Mouse (Mus musculus) kidney, adult 18-20 months (tissue): Measurements from ENCODE around the gene Tmcc3.

Experiments
- DNase-seq: peaks from one replicate; pipeline ENCODE4 v3.0.0; 2021

The Tmcc3 gene

DNA sequence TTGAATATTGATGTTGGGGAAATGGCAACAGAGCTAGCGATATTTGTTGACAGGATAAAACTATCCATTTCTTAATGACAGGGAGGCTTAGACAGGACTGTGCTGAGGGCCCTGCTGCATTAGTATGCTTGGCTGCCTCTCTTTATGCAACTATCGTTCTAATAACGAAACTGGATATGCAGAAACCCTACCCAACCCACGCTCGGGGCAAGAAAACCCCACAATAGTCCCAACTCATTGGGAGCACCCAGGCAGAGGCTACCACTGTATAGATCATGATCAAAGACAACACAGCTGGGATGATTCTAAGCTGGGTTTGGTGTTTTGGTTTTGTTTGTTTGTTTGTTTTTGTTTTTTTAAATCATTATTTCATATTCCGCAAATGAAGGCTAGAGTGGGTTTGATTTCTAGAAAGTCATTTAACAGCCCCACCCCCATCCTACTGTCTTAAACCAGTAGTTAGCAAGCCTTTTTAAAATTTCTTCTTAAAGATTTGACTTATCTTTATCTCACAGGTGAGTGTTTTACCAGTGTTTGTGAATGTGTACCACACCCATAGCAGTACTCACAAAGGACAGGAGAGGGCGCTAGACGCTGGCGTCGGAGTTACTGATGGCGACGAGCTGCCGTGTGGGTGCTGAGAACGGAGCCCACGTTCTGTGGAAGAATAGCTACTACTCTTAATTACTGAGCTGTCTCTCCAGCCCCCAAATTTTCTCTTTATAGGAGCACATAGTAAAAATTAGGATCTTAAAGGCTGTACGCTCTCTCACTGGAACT, 20.8 kb downstream of the Tmcc3 start:
- no peak for DNase-seq

DNA sequence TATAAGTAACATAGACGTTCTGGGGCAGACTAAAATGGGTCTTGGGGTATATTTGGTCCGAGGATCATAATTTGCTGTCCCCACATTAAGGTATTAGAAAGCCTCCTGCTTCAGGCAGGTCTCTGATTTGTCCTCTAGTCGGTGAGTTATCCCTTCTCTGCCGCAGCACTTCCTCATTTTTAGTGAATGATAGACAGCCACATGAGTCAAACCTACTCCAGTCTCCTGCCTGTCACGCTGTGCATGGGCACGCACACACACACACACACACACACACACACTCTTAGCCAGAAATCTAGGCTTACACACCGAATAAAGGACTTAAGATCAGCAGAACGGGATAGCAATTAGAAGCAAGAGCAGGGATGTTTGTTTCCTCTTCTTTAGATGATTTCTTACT, 21.6 kb downstream of the Tmcc3 start:
- DNase-seq = no peak

DNA sequence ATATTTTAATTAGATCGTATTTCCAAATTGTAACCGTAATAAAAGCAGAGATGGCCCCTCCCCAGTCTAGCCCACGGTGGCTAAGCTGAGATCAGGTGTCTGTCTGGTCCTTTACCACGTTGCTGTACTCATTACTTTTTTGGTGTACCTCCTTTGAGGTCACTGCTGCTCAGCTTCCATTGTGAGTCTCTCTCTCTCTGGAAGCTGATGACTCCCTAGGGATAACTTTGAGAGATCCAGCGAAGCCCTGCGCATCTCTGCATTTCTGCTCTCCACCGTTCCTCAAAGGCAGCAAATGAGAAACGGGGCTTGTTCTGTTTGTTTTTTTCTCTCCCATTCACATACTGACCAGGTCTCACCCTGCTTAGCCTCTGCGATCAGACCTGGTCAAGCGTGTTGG, 23.3 kb downstream of the Tmcc3 start:
- no peak for DNase-seq

DNA sequence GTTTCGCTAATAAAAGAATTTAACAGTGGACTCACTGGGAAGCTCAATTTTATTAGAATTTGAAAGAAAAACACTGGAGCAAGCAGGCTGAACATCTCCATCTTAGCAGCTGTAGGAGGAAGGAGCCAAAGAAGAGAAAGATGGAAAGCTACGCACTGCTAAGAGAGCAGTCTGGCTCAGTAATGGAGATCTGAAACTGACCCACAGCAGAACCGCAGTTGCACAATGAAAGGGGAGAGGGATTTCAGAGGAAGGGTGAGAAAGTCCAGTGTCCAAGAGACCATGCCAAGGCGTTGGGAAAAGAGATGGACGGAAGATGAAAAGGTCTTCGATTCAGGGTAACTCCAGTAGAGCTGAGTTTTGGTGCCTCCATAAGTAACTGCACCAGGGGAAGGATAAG, 24.3 kb downstream of the Tmcc3 start:
- no peak for DNase-seq

DNA sequence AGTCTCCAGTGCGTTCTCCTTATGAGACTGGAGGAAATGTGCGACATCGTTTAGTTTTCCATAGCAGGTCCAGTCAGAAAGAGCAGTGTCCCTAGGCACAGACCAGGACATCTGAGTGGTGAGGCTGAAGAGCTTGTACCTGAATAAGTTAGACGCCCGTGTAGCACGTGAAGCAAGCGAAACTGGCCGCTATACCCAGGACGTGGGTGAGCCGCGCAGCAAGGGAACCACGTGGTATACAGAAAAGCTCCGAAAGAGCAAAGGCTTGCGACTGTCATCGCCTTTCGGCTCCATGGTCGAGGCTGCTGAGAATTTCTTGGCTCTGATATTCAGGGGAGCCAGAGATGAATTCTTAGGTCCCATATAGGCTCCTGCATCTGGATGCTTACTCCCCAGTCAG, 29.8 kb downstream of the Tmcc3 start:
- DNase-seq = no peak

DNA sequence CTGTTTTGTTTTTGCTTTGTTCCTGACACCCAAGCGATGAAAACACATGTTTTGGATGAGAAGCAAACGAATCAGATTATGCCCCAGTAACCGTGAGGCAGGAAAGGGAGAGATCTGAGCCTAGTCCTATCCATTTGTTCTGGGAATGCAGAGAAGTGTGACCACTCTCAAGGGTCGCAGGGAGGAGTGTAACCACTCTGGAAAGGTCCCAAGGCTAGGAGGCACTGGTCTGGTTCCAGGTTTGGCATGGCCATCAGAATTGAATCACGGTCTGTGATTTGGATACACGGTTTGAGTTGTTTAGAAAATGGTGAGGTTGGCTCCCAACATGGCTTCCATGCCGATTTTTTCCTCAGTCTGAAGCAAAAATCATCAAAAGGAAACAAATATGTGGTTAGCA, 30.5 kb downstream of the Tmcc3 start:
- no peak for DNase-seq

DNA sequence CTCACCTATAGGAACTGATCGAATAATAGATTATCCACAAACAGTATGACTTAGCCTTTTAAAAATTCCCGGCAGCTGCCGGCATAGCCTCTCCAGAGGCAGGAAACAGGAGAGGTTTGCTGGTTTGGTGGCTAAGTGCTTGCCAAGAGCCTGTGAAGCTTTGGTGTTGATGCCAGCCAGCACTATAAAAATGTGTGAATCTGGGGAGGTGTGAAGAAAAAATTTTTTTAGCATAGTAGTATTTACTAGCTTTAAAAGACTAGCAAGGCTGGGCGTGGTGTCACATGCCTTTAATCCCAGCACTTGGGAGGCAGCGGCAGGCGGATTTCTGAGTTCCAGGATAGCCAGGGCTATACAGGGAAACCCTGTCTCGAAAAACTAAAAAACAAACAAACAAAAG, 31.8 kb downstream of the Tmcc3 start:
- no peak for DNase-seq

DNA sequence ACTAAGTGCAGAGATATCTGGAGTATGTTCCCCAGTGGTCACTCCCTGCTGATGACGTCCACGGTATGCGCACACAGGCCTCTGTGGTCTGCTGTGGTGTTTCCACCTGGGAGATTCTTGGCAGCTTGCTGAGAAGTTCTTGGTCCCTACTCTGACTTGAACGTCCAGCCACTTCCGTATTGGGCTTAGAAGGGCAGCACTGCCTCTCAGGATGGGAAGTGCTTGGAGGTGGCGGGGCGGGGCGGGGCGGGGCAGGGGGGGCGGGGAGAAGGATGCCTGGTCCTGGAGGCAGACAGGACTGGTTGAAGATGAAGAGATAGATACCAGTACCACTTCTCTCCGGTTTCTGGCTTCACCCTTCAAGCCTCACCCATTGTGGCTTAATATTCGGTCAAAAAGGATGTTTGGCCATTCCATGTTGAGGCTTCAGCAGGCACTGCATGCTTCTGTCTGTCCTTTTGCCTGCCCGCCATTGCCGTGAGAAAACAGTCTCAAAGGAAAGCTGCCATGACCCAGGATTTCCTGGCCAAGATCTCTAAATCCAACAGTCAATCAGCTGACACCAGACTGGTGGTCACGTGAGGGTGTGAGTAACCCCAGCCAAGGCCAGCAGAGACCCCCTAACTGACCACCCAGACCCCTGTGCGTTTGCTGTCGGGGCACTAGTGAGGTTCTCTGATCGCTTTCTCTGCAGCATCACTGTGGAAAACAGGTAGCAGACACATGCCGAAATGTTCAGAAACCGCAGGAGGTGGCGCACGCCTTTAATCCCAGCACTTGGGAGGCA, 33.1 kb downstream of the Tmcc3 start:
- DNase-seq = no peak

DNA sequence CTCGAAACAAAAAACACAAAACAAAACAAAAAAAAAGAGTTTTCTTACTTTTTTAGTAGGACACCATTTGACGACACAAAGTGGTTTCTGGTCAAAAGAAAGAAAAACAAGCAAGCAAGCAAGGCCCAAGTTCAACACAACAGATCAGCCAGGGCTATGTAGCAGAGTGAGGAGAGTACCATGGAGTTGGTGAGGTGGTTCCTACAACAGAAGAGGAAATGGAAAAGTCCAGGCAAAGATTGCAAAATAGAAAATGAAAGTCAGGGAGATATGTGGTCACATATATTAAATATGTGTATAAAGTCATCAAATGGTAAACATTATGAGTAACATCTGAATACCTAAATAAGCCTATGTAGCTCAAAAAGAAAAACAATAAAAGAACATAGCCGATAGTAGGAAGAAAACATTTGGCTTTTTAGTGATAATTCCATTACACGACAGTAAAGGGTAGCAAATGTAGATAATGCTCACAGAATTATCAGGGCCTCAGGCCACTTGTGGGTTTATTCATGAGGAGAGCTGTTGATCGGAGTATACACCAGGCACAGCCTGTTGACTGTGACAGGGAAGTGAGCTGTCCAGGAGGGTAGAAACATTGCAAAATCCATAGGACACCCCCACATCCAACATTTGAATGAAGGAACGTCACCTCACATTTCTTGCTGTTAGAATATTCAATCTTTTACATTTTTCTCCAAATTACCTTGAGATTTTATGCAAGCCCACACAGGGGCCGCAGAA, 33.9 kb downstream of the Tmcc3 start:
- DNase-seq = no peak

DNA sequence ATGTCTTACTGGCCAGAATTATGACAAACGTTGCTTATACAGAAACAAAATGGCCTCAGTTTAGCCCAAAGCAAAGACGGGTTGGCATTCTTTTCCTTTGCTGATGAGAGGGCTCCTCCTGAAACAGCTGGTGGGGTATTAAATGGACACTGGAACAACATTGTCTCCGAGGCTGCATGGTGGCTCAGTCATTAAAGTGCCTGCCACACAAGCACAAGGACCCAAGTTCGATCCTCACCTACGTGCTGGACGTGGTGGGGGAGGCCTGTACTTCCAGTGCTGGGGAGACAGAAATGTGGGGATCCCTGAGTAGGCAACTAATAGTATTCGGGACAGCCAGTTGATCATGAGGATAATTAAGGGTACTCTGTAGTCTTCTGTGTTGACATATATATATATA, 34.8 kb downstream of the Tmcc3 start:
- DNase-seq = no peak

DNA sequence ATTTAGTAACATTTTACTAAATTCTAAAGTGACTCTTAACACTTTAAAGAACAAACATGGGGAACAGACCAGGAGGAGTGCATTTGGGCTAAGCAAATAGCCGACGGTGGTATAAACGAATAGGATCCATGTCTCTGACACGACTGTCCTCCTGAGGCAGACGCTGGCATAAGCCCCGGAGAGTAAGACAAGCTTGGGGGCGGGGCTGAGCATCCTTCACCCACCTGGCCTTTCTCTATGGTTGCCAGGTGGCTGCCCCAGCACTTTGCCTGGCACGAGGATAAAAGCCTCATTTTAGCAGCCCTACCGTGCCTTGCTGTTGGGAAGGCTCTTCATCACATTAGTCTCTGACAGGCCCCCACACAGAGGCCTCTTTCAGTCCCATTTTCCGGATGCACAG, 35.5 kb downstream of the Tmcc3 start:
- no peak for DNase-seq

DNA sequence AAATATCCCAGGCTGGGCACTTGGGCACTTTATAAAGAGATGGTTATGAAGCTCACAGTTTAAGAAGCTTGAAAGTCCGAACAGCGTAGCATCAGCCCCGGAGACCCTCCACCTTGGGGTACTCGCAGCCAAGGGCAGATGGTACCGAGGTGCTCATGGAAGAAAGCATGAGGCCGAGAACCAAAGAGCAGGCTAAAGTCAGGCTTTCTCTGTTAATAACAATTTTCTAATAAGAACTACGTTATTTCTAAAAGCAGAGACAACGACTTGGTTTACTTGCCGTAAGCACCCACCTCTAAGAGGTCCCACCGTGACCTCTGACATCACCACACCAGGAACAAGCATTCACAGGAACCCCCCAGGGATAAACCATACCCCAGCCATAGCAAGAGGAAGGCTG, 36.2 kb downstream of the Tmcc3 start:
- DNase-seq = no peak

DNA sequence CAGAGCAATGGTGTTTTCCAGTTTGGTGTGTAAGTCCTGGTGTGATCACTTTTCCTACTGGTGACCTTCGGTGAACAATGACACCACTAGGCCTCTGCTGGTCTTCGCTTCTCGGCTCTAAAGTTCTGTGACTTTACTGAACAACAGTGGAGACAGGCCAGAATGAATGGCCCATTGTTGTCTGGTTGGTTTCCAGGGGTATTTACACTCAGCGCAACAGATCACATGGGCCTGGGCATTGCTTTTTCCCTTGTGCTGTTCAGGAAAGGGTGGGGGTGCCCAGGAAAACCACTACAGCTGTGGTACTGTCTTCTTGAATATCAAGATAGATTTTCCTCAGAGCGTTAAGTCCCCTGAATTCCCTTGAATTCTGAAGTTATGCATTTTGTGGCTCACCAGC, 38.5 kb downstream of the Tmcc3 start:
- no peak for DNase-seq

DNA sequence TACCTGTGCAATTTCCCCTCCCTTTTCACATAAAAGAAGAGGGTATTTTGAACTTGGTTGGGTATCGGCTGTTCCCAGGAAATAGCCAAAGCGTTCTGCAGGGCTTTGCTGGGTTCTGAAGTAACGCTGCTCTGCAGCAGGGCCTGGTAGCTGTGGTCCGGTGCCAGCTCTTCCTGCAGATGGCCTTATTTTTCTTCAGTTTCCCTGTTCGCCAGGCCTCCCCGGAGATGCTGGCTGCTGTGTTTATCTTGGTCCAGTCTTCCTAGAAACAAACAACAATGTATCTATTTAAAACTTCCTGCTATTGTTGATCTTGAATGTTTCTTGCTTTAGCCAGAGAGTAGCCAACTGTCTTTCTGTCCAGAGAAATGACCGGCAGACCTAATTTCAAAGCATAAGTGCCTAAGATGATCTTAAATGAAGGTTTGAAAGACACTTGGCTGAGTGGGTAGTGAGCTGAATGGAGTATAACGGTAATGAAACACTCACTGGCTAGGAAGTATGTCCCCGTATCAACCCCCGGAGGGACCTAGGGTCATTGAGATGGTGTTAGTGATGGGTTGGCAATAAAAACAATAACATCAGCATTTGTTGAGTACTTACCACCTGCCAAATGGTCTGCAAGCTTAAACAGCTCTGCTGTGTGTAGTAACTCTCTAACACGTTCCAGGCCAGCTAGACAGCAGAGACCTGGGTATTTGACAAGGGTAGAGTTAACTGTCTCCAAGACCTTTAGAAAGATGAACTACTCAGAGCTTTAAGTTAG, 39.3 kb downstream of the Tmcc3 start:
- no peak for DNase-seq

DNA sequence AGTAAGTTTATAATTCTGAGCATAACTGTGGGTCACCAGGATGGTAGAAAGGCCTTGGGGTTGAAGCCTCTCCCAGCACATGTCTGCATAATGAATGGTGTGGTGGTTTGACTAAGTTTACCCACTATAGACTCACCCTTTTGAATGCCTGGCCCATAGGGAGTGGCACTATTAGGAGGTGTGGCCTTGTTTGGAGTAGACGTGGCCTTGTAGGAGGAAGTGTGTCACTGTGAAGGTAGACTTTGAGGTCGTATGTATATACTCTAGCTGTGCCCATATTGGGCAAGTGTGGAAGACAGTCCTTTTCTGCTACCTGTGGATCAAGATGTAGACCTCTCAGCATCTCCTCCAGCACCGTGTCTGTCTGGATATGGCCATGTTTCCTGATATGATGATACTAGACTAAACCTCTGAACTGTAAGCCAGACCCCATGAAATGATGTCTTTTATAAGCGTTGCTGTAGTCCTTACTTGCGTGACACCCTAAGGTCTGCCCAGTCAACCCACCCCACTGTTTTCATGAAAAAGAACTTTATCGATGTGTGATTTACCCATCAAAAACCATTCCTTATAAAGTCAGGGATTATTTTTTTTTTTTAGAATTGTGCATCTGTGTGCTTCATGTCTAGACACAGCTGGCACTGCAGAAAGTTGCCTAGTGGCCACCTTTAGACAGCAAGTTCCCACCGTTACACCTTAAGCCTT, 40.6 kb downstream of the Tmcc3 start:
- DNase-seq = no peak

DNA sequence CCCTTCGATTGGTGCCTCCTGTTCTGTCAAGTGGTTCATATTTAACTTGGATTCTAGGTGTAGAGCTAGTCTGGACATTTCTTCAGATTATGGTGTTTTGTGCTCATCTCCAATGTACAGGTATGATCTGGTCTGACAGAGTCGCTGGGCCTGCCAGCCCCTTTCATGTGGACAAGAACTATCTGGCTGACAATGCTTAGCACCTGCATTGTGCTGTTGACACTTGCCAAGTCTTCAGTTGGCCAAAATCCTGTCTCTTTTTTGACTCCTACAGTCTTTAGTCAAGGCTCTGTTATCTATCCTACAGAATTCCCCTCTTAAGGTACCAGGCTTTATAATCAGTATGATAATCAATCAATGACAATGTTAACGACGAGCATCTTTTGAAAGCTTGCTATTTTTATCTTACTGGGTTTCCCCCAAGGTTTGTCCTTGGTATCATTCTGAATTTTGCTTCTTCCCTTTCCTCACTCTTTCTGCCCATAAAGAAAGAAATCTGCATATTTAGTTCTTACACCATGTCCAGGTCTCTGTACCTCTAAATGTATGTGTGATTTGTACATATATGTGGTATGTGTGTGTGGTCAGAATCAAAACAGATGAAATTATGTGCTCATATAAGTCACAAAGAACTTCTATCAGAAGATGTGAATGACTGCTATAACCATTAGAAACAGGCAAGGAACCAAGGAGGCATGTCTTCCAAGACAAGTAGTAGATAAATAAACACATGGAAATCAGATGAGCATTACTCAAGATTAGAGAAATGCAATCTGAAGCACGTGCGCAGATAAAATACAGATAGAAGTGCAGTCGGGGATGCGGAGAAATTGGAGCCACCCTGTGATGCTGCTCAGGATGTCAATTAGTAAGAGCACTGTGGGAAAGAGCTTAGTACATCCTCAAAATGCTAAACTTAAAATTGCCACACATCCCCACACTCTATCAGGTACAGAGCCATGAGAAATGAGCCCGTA, 41.4 kb downstream of the Tmcc3 start:
- DNase-seq = no peak

DNA sequence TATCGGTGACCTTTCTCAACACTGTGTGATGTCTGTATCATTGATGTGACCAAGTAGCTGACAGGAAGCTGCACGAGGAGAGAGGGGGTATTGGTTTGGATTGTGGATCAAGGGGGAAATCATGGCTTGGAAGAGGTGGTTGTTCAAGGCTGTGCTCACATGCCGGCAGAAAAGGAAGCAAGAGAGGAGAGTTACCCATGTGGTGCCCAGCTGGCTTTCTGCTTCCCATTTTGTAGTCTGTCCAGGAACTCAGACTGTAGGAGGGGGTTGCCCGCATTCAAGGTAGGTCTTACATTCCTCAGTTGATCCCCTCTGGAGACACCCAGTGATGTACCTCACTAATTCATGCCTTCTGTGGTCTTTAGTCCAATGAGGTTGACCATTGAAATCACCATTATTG, 42.3 kb downstream of the Tmcc3 start:
- DNase-seq = no peak

DNA sequence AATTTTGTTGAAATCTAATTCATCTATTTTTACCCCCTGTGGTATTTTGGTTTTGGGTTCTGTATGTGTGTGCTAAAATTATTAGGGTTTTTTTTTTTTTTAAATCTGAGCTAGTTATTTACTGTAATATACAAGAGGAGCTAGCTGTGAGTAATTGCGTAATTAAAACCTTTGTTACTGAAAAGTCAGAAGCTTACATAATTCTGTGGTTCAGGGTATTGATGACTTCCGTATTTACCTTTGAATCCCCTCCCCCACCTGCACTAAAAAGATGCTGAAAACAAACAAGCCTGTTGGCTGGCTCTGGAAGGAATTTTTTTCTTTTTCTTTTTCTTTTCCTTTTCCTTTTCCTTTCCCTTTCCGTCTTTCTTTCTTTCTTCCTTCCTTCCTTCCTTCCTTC, 42.7 kb downstream of the Tmcc3 start:
- no peak for DNase-seq

DNA sequence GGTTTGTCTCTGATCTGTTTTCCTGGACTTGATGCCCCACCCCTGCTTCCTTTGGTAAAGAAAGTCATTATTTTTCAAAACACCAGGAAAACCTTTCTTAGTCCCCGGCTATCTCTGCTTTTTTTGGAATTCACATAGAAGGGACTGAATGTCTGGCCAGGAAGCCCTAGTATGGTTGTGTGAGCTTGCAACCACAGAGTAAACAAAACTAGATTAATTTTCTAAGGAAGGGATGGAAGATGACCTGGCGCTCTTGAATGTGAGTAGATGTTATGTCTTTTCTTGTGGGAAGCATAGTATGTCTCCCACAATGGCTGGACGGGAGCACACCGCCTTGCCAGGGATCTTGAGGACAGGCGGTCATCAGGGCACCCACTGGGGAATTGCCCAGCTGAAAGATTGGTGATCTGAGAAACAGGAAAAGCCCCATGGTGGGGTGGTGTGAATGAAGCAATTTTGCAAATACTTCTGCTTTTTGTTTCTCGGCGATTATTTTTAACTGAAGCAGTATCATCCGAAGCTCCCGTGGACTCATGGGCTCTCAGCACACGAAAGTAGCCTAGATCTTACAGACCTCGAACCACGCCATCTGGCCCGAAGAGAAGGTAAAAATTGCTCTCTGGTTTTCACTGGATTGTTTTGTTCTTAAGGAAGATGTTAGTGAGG, 44.9 kb downstream of the Tmcc3 start:
- no peak for DNase-seq

DNA sequence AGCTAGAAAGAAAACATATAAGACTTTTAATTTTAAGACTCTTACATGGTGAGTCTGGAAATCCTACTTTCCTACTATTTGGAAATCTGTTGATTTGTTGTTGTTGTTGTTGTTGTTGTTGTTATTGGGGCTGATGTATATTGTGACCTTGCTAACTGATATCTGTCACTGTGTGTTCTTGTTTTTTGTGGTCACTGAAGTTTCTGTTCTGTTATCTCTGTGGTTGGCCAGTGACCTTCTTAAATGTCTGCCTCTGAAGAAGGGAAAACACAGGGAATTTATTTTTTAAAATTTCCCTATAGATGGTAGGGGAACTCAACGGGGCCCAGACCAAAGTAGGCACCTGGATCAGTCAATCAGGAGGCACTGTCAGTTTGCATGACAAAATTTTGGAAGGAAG, 48.9 kb downstream of the Tmcc3 start:
- no peak for DNase-seq

DNA sequence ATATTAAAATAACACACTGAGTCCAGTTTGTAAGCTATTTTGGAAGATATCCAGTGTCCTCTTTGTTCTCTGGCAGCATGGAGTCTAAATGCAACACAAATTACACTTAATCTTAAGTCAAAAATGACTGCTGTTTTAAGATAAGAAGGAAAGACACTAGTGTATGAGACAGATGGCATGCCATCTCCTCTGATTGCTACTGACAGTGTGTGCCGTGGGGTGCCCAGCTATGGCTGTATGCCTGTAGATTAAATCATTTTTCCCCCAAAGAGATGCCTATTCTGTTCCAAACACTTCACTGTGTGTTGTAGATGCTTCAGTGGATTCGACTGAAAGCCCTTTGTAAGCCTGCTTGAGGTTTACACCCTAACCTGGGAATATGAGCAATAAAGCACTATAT, 59.5 kb downstream of the Tmcc3 start:
- DNase-seq = no peak
